Mouse (Mus musculus): Measurements from ENCODE around the gene Timm23. TPM values are rescaled to one million over a fixed set of nuclear protein-coding genes. Genes with fewer than 3 reads are reported as not detected.
A peak's percentile ranks its signal among the peaks of the same experiment; 100 is the strongest.

The Timm23 gene
- polyA plus RNA-seq, 1 experiment from 2014 or later = 160 TPM

DNA sequence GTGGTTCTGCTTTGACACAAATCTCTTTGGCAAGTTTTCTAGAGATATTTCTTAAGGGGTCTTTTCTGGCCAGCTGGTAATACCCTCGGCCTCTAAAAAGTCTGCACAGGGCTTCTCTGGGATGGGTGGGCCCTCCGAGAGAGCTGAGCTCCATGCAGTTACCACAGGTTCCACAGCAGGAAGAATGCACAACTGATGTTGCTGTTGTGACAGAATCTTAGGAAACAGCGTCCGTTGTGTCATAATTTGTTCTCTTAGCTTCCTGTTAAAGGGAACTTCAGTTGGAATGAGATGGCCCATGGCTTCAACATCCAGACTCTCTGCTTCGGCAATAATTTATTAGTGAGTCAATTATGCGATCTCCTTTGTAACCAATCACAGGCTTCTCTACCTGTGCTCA lies 46.9 kb downstream of the Timm23 start:
- 80% methylated on average over 6 of the region's 6 CpGs for WGBS
- Histone ChIP-seq H3K36me3 (ENCODE audit: insufficient read depth, low read length) (no peaks in the 10 kb centered on the region), H3K4me3 (ENCODE audit: low read depth, low read length) (no peak overlapping the region), H3K27ac (ENCODE audit: low read length) (no peak overlapping the region), H3K27me3 (replicated peaks; ENCODE audit: insufficient read depth, low read length) (peaks cover 3% of the 10 kb centered on the region; the same call in 1 of the 2 replicates), H3K9ac (replicated peaks; ENCODE audit: low read depth) (no peak overlapping the region), H3K4me1 (ENCODE audit: insufficient read depth, low read depth, low read length) (no peaks in the 10 kb centered on the region), H3K4me2 (replicated peaks; ENCODE audit: low read depth, low read length) (no peak overlapping the region), H3K9me3 (ENCODE audit: low read length) (no peaks in the 10 kb centered on the region)
- no peak for TF ChIP-seq EP300 (IDR thresholded peaks at IDR 0.05)
- no peak for TF ChIP-seq CTCF (IDR thresholded peaks at IDR 0.05)
- no peak for ATAC-seq
- DNase-seq (ENCODE audit: low spot score) = no peak

GRCm38 (mm10) chr14:32153156-32153555 lies 48.5 kb downstream of the Timm23 start:
- H3K4me2 ChIP-seq (replicated peaks; ENCODE audit: low read depth, low read length) = no peak overlapping the region
- no peaks in the 10 kb centered on the region for H3K4me1 ChIP-seq (ENCODE audit: insufficient read depth, low read depth, low read length)
- DNase-seq (ENCODE audit: low spot score) = no peak
- no peak for TF ChIP-seq EP300 (IDR thresholded peaks at IDR 0.05)
- no peak for TF ChIP-seq CTCF (IDR thresholded peaks at IDR 0.05)
- no peak overlapping the region for H3K27ac ChIP-seq (ENCODE audit: low read length)
- no peak overlapping the region for H3K4me3 ChIP-seq (ENCODE audit: low read depth, low read length)
- peaks cover 3% of the 10 kb centered on the region; the same call in 1 of the 2 replicates for H3K27me3 ChIP-seq (replicated peaks; ENCODE audit: insufficient read depth, low read length)
- H3K9ac ChIP-seq (replicated peaks; ENCODE audit: low read depth) = no peak overlapping the region
- ATAC-seq = no peak
- no peaks in the 10 kb centered on the region for H3K36me3 ChIP-seq (ENCODE audit: insufficient read depth, low read length)
- 93% methylated on average over 2 of the region's 2 CpGs for WGBS
- H3K9me3 ChIP-seq (ENCODE audit: low read length) = no peaks in the 10 kb centered on the region

DNA sequence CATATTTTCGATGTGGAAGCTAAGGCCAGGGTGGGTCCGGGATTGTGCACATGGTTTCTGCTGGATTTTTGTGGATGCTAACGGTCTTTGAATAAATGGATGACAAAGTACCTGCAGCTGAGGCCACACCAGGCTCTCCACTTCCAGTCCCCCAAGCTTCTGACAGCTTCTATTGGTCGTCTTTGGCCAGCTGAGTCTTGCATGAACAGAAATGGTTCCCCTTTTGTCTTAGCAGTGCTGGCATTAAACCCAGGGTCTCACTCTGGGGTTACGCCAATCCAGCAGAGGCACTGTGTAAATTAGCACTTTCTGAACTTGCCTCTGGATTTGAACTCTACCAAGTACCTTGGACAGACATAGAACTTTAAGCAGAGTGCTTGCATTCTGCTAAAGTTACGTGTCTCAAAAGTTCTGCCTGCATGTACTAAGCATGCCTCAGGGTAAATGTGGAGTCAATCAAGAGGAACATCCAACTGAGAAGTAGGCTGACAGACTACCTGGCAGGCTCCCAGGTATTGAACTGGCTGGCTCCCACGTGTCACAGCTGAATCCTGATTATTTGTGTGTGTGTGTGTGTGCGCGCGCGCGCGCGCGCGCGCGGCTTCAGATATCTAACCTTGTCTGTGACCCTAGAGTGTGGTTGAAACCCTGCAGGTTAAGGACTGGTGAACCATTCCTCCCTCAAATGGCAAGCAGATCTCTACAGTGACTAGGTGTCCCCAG lies 49.3 kb downstream of the Timm23 start:
- TF ChIP-seq EP300 (IDR thresholded peaks at IDR 0.05) (no peak), CTCF (IDR thresholded peaks at IDR 0.05) (no peak)
- Histone ChIP-seq H3K4me3 (ENCODE audit: low read depth, low read length) (no peak overlapping the region), H3K27ac (ENCODE audit: low read length) (no peak overlapping the region), H3K9me3 (ENCODE audit: low read length) (no peaks in the 10 kb centered on the region), H3K36me3 (ENCODE audit: insufficient read depth, low read length) (no peaks in the 10 kb centered on the region), H3K9ac (replicated peaks; ENCODE audit: low read depth) (no peak overlapping the region), H3K4me2 (replicated peaks; ENCODE audit: low read depth, low read length) (no peak overlapping the region), H3K4me1 (ENCODE audit: insufficient read depth, low read depth, low read length) (no peaks in the 10 kb centered on the region), H3K27me3 (replicated peaks; ENCODE audit: insufficient read depth, low read length) (peaks cover 3% of the 10 kb centered on the region; the same call in 1 of the 2 replicates)
- DNase-seq (ENCODE audit: low spot score) = no peak
- no peak for ATAC-seq
- 89% methylated on average over 18 of the region's 18 CpGs for WGBS

- peaks cover 4% of the 10 kb centered on the region; the same call in 1 of the 2 replicates for H3K9me3 ChIP-seq (ENCODE audit: low read length)
- peaks cover 3% of the 10 kb centered on the region; the same call in 1 of the 2 replicates for H3K27me3 ChIP-seq (replicated peaks; ENCODE audit: insufficient read depth, low read length)
- TF ChIP-seq EP300 (IDR thresholded peaks at IDR 0.05) (no peak), CTCF (IDR thresholded peaks at IDR 0.05) (peak; percentile 45; the same call in 1 of the 2 replicates)
- WGBS = 89% methylated on average over 2 of the region's 2 CpGs
- no peak for DNase-seq (ENCODE audit: low spot score)
- no peak overlapping the region for H3K4me2 ChIP-seq (replicated peaks; ENCODE audit: low read depth, low read length)
- no peak overlapping the region for H3K9ac ChIP-seq (replicated peaks; ENCODE audit: low read depth)
- ATAC-seq = no peak
- H3K4me3 ChIP-seq (ENCODE audit: low read depth, low read length) = no peak overlapping the region
- H3K4me1 ChIP-seq (ENCODE audit: insufficient read depth, low read depth, low read length) = no peaks in the 10 kb centered on the region
- no peak overlapping the region for H3K27ac ChIP-seq (ENCODE audit: low read length)
- no peaks in the 10 kb centered on the region for H3K36me3 ChIP-seq (ENCODE audit: insufficient read depth, low read length)
Observed at GRCm38 (mm10) chr14:32150872-32151271, 50.8 kb downstream of the Timm23 start.

- no peak for ATAC-seq
- H3K9ac ChIP-seq (replicated peaks; ENCODE audit: low read depth) = no peak overlapping the region
- no peak for DNase-seq (ENCODE audit: low spot score)
- no peaks in the 10 kb centered on the region for H3K4me1 ChIP-seq (ENCODE audit: insufficient read depth, low read depth, low read length)
- no peak for TF ChIP-seq EP300 (IDR thresholded peaks at IDR 0.05)
- TF ChIP-seq CTCF (IDR thresholded peaks at IDR 0.05) = no peak
- peaks cover 4% of the 10 kb centered on the region; the same call in 1 of the 2 replicates for H3K9me3 ChIP-seq (ENCODE audit: low read length)
- peaks cover 3% of the 10 kb centered on the region; the same call in 1 of the 2 replicates for H3K27me3 ChIP-seq (replicated peaks; ENCODE audit: insufficient read depth, low read length)
- H3K27ac ChIP-seq (ENCODE audit: low read length) = no peak overlapping the region
- H3K36me3 ChIP-seq (ENCODE audit: insufficient read depth, low read length) = no peaks in the 10 kb centered on the region
- WGBS = 51% methylated on average over 2 of the region's 2 CpGs
- no peak overlapping the region for H3K4me3 ChIP-seq (ENCODE audit: low read depth, low read length)
- H3K4me2 ChIP-seq (replicated peaks; ENCODE audit: low read depth, low read length) = no peak overlapping the region
Observed at GRCm38 (mm10) chr14:32146578-32146977, 55.1 kb downstream of the Timm23 start.

- H3K9me3 ChIP-seq (ENCODE audit: low read length) = peaks cover 4% of the 10 kb centered on the region; the same call in 1 of the 2 replicates
- no peak for DNase-seq (ENCODE audit: low spot score)
- no peak overlapping the region for H3K27ac ChIP-seq (ENCODE audit: low read length)
Observed at GRCm38 (mm10) chr14:32145809-32146511, 55.7 kb downstream of the Timm23 start.

More at GRCm38 (mm10) chr14:32145809-32146511, 55.7 kb downstream of the Timm23 start:
- H3K4me2 ChIP-seq (replicated peaks; ENCODE audit: low read depth, low read length) = no peak overlapping the region
- 62% methylated on average over 7 of the region's 7 CpGs for WGBS
- H3K36me3 ChIP-seq (ENCODE audit: insufficient read depth, low read length) = no peaks in the 10 kb centered on the region
- no peak overlapping the region for H3K9ac ChIP-seq (replicated peaks; ENCODE audit: low read depth)
- no peak overlapping the region for H3K4me3 ChIP-seq (ENCODE audit: low read depth, low read length)
- peaks cover 3% of the 10 kb centered on the region; the same call in 1 of the 2 replicates for H3K27me3 ChIP-seq (replicated peaks; ENCODE audit: insufficient read depth, low read length)
- no peaks in the 10 kb centered on the region for H3K4me1 ChIP-seq (ENCODE audit: insufficient read depth, low read depth, low read length)
- no peak for ATAC-seq
- no peak for TF ChIP-seq EP300 (IDR thresholded peaks at IDR 0.05)
- no peak for TF ChIP-seq CTCF (IDR thresholded peaks at IDR 0.05)

Data from lung, postnatal 0 days (tissue).